Mouse (Mus musculus): ENCODE measurements around the gene 3110082I17Rik.
A peak's percentile ranks its signal among the peaks of the same experiment; 100 is the strongest.

The 3110082I17Rik gene

GRCm38 (mm10) chr5:139460384-139461067 is at the start of gene 3110082I17Rik:
Gene 3110082I17Rik, minus strand, starts transcription at chr5:139460527.
- DNase-seq: peak; percentile 100

- peak; percentile 30 to 33 for DNase-seq
Measured at GRCm38 (mm10) chr5:139506207-139506606, 45.9 kb upstream of the 3110082I17Rik start.

- peak; percentile 94 to 95 for DNase-seq
Measured at GRCm38 (mm10) chr5:139505073-139505606, 44.8 kb upstream of the 3110082I17Rik start.

GRCm38 (mm10) chr5:139502281-139502680 is 42.0 kb upstream of the 3110082I17Rik start:
- DNase-seq: no peak

GRCm38 (mm10) chr5:139498791-139499190 is 38.5 kb upstream of the 3110082I17Rik start:
- DNase-seq: peak; percentile 79 to 84

- DNase-seq: no peak
Measured at GRCm38 (mm10) chr5:139496939-139497338, 36.6 kb upstream of the 3110082I17Rik start.

GRCm38 (mm10) chr5:139495019-139495669 is 34.8 kb upstream of the 3110082I17Rik start:
- DNase-seq: no peak

GRCm38 (mm10) chr5:139493690-139494089 is 33.4 kb upstream of the 3110082I17Rik start:
- DNase-seq: no peak

GRCm38 (mm10) chr5:139491348-139491747 is 31.0 kb upstream of the 3110082I17Rik start:
- no peak for DNase-seq

- peak; percentile 50 to 55 for DNase-seq
Measured at GRCm38 (mm10) chr5:139490131-139490530, 29.8 kb upstream of the 3110082I17Rik start.

GRCm38 (mm10) chr5:139484185-139484814 is 24.0 kb upstream of the 3110082I17Rik start, which contains the start of gene Zfand2a:
Gene Zfand2a, minus strand, starts transcription at chr5:139484549.
- peak; percentile 100 for DNase-seq

GRCm38 (mm10) chr5:139483171-139483848 is 23.0 kb upstream of the 3110082I17Rik start:
- DNase-seq: no peak

GRCm38 (mm10) chr5:139480406-139480805 is 20.1 kb upstream of the 3110082I17Rik start:
- no peak for DNase-seq

- DNase-seq: no peak
Measured at GRCm38 (mm10) chr5:139479088-139479487, 18.8 kb upstream of the 3110082I17Rik start.

GRCm38 (mm10) chr5:139474741-139475140 is 14.4 kb upstream of the 3110082I17Rik start:
- DNase-seq: no peak

- DNase-seq: peak; percentile 80 to 82
Measured at GRCm38 (mm10) chr5:139467998-139468397, 7.7 kb upstream of the 3110082I17Rik start.

- no peak for DNase-seq
Measured at GRCm38 (mm10) chr5:139466801-139467200, 6.5 kb upstream of the 3110082I17Rik start.

GRCm38 (mm10) chr5:139466373-139466772 is 6.0 kb upstream of the 3110082I17Rik start:
- no peak for DNase-seq

GRCm38 (mm10) chr5:139464874-139465273 is 4.5 kb upstream of the 3110082I17Rik start:
- DNase-seq: no peak

- DNase-seq: no peak
Measured at GRCm38 (mm10) chr5:139459938-139460337, 389 bp downstream of the 3110082I17Rik start.

GRCm38 (mm10) chr5:139457241-139457640 is 3.1 kb downstream of the 3110082I17Rik start:
- no peak for DNase-seq

GRCm38 (mm10) chr5:139455166-139455565 is 5.2 kb downstream of the 3110082I17Rik start:
- DNase-seq: no peak

GRCm38 (mm10) chr5:139453031-139453430 is 7.3 kb downstream of the 3110082I17Rik start:
- DNase-seq: peak in 1 of 2 experiments; percentile 38

Measured in cerebellum, postnatal 10 days (tissue).